In genomic region chr1:39902704-39903151, GRCm38 (mm10) we compare ENCODE assay signal across 8 mouse cellular contexts. TPM values are rescaled to one million over a fixed set of nuclear protein-coding genes. Genes with fewer than 3 reads are reported as not detected.
DNase-seq lines count a peak whose midpoint lies in the region; ATAC-seq and TF ChIP-seq lines count a peak whose summit lies in the region.

No protein-coding gene starts in this region.

- in situ Hi-C loops in ES-E14 (cut with MboI; ENCODE audit: low sequenced_read_pairs in 2 of 2, unreplicated experiment in 2 of 2), result no loop called here

- TF ChIP-seq CTCF in heart, adult 2 months (IDR thresholded peaks at IDR 0.05), result no peak

- no peak for TF ChIP-seq EP300 in heart, adult 2 months (IDR thresholded peaks at IDR 0.05; ENCODE audit: insufficient read depth, low read depth, low read length)

- H3K27ac ChIP-seq in ES-E14 (ENCODE audit: insufficient read depth, low read depth, low read length, poor library complexity, severe bottlenecking), result peak overlapping the region; percentile 76; the same call in 1 of the 2 replicates
- H3K27ac ChIP-seq in heart, adult 2 months, result peak overlapping the region; percentile 95
- peak overlapping the region; percentile 98 for H3K27ac ChIP-seq in stomach, embryonic 16.5 days (ENCODE audit: low read length)

- no peaks in the 10 kb centered on the region for H3K27me3 ChIP-seq in heart, adult 2 months (ENCODE audit: control insufficient read depth, insufficient read depth, low read length)
- H3K27me3 ChIP-seq in stomach, embryonic 16.5 days (ENCODE audit: control insufficient read depth, insufficient read depth, low read length), result no peaks in the 10 kb centered on the region

- no peak for ATAC-seq in cerebellum, adult (ENCODE audit: insufficient number of reproducible peaks, low FRiP score, low TSS enrichment)
- no peak for ATAC-seq in stomach, embryonic 16.5 days (ENCODE audit: insufficient read depth, low FRiP score)

- peak overlapping the region; percentile 45; the same call in 1 of the 2 replicates for H3K9ac ChIP-seq in ES-E14 (ENCODE audit: insufficient read depth, low read depth, low read length, poor library complexity, severe bottlenecking)
- peak overlapping the region; percentile 68 for H3K9ac ChIP-seq in heart, adult 2 months (ENCODE audit: low read depth, low read length)
- peak overlapping the region; percentile 100 for H3K9ac ChIP-seq in stomach, embryonic 16.5 days (ENCODE audit: low read length)

- no peak for TF ChIP-seq POLR2A in heart, adult 2 months (IDR thresholded peaks at IDR 0.05; ENCODE audit: insufficient read depth, low read depth, low read length)

- H3K4me1 ChIP-seq in ES-E14 (ENCODE audit: control insufficient read depth in 2 of 2, insufficient read depth in 2 of 2, low read length in 2 of 2, poor library complexity in 1 of 2), result peaks cover 8 to 17% of the 10 kb centered on the region in 2 experiments
- peaks cover 21% of the 10 kb centered on the region for H3K4me1 ChIP-seq in heart, adult 2 months (ENCODE audit: control insufficient read depth, insufficient read depth, low read length)
- H3K4me1 ChIP-seq in stomach, embryonic 16.5 days (ENCODE audit: control insufficient read depth, insufficient read depth, low read length), result peaks cover 53% of the 10 kb centered on the region

- H3K36me3 ChIP-seq in ES-E14 (ENCODE audit: control insufficient read depth, insufficient read depth, low read length, poor library complexity, severe bottlenecking), result no peaks in the 10 kb centered on the region; the same call in none of the 2 replicates
- H3K36me3 ChIP-seq in heart, adult 2 months (ENCODE audit: control insufficient read depth, insufficient read depth, low read length), result peaks cover 29% of the 10 kb centered on the region
- no peaks in the 10 kb centered on the region for H3K36me3 ChIP-seq in stomach, embryonic 16.5 days (ENCODE audit: control insufficient read depth, insufficient read depth, low read length)

- H3K79me2 ChIP-seq in heart, adult 2 months (replicated peaks; ENCODE audit: control insufficient read depth, insufficient read depth, low read length), result peaks cover 11% of the 10 kb centered on the region

- no peaks in the 10 kb centered on the region for H3K9me3 ChIP-seq in ES-E14 (ENCODE audit: control insufficient read depth, insufficient read depth, low read depth, low read length)
- H3K9me3 ChIP-seq in stomach, embryonic 16.5 days (replicated peaks; ENCODE audit: control insufficient read depth, low read length), result no peaks in the 10 kb centered on the region

- peak overlapping the region; percentile 77 for H3K4me2 ChIP-seq in stomach, embryonic 16.5 days (ENCODE audit: low read depth, low read length)

- WGBS in heart, adult 2 months, result 6% methylated on average over 3 of the region's 3 CpGs
- 4% methylated on average over 3 of the region's 3 CpGs for WGBS in stomach, embryonic 16.5 days

- intact Hi-C loops in heart, adult 2 months (cut with DNase I), result loop anchor here (5.0 kb wide), 1 partner anchor 35 kb away; no protein-coding TSS in a partner anchor

- DNase-seq in cerebellum, adult 11-12 months, result peak; percentile 65
- DNase-seq in ES-E14 (ENCODE audit: low read depth, low spot score), result peak; percentile 77
- DNase-seq in embryo, embryonic 11 days, result peak; percentile 55
- peak; percentile 67 to 83 for DNase-seq in heart, adult 2 months
- DNase-seq in kidney, postnatal 10 days, result peak; percentile 34
- peak; percentile 64 for DNase-seq in lung, postnatal 36 days

- peak overlapping the region; percentile 78 to 97 for H3K4me3 ChIP-seq in ES-E14 (ENCODE audit: insufficient read depth in 1 of 2, low read depth in 1 of 2, low read length in 2 of 2, poor library complexity in 1 of 2, severe bottlenecking in 1 of 2)
- peak overlapping the region; percentile 80 for H3K4me3 ChIP-seq in heart, adult 2 months
- peak overlapping the region; percentile 97 for H3K4me3 ChIP-seq in stomach, embryonic 16.5 days (replicated peaks; ENCODE audit: low read length)

TF ChIP-seq in ES-E14, 5 proteins besides CTCF, POLR2A, EP300 and RAD21:
- TF ChIP-seq MAFK (IDR thresholded peaks at IDR 0.05; ENCODE audit: insufficient read depth, low read depth, low read length), result no peak; the same call in 1 of the 2 replicates
- TF ChIP-seq ZNF384 (IDR thresholded peaks at IDR 0.05; ENCODE audit: low read depth, low read length), result 0 out of 2 replicates have a peak, but pooled peaks have one; percentile 13
- no peak; the same call in 1 of the 2 replicates for TF ChIP-seq CHD2 (IDR thresholded peaks at IDR 0.05; ENCODE audit: low read depth, low read length)
- no peak for TF ChIP-seq ZC3H11A (IDR thresholded peaks at IDR 0.05; ENCODE audit: borderline replicate concordance, low read depth, low read length)
- TF ChIP-seq HCFC1 (IDR thresholded peaks at IDR 0.05; ENCODE audit: borderline replicate concordance, insufficient read depth, low read length), result no peak

RNA-seq across cellular contexts. Expression of gene Map4k4, which starts 2.0 kb away (rescaled TPM):
- total RNA-seq in ES-E14 (2012; rRNA removed), result 142 and 161 TPM in 2 replicates
- total RNA-seq in heart, adult 2 months (2021), result 100 to 1,000 TPM; 129 to 134 TPM
- polyA plus RNA-seq in heart, adult 2 months (2012; rRNA removed), result 85.2 and 133 TPM in 2 replicates
- 15.3 and 16.2 TPM in 2 replicates for polyA plus RNA-seq in stomach, embryonic 16.5 days (2015; fragmentation: Nextera tagmentation; extraction: Ambion mirVana)

Comparison
In these comparisons a context has a peak if more than half of its experiments do, and no peak if none do; other contexts are left out.
1. H3K9ac ChIP-seq: peak in every context shown above with its lines; median percentile 100 in stomach, embryonic 16.5 days; 68 in heart, adult 2 months; 45 in ES-E14.